Mouse (Mus musculus) heart, embryonic 14.5 days (tissue): Measurements from ENCODE around the gene Adat1. TPM values are rescaled to one million over a fixed set of nuclear protein-coding genes. Genes with fewer than 3 reads are reported as not detected.
"Not testable (repeated sequence)": the region's sequence is repeated elsewhere in the genome, so short reads cannot be mapped to it uniquely, and the experiment has no call there.

Experiments used
- ATAC-seq: fragments of 200-750 bp; cut with Nextera tagmentation; 2 replicates; pipeline ENCODE4 v1.8.0; 2017; ENCODE audit warnings: low read depth, moderate TSS enrichment; ENCODE audit not compliant: insufficient number of reproducible peaks, insufficient read depth, low FRiP score
- H3K27ac ChIP-seq, 2 experiments: fragments of 200-500 bp in 1 of 2; fragments of 300-500 bp in 1 of 2; sonication (generic) in 1 of 2; replicated peaks in 1 of 2; 2 replicates each; pipeline ENCODE4 v1.5.1; 2012 to 2014; ENCODE audit warnings: low read depth in 2 of 2, low read length in 2 of 2, control low read depth in 1 of 2, mild to moderate bottlenecking in 1 of 2, mixed read lengths in 1 of 2; ENCODE audit not compliant: control insufficient read depth in 1 of 2, insufficient read depth in 1 of 2
- H3K27me3 ChIP-seq: fragments of 300-500 bp; sonication (generic); 2 replicates; pipeline ENCODE4 v1.6.1; 2014; ENCODE audit warnings: mild to moderate bottlenecking, low read length, control low read depth; ENCODE audit not compliant: control insufficient read depth, insufficient read depth
- H3K36me3 ChIP-seq: fragments of 300-500 bp; sonication (generic); 2 replicates; pipeline ENCODE4 v1.6.1; 2014; ENCODE audit warnings: mild to moderate bottlenecking, control low read depth, low read length, mixed read lengths; ENCODE audit not compliant: control insufficient read depth, insufficient read depth
- H3K4me1 ChIP-seq, 2 experiments: fragments of 200-500 bp in 1 of 2; fragments of 300-500 bp in 1 of 2; sonication (generic) in 1 of 2; 2 replicates each; pipeline ENCODE4 v1.6.1; 2012 to 2014; ENCODE audit warnings: low read length in 2 of 2, control low read depth in 1 of 2, mixed read lengths in 1 of 2; ENCODE audit not compliant: control insufficient read depth in 2 of 2, insufficient read depth in 2 of 2
- H3K4me2 ChIP-seq: fragments of 300-500 bp; sonication (generic); 2 replicates; pipeline ENCODE4 v1.6.1; 2014; ENCODE audit warnings: mild to moderate bottlenecking, low read length
- H3K4me3 ChIP-seq, 2 experiments: fragments of 200-500 bp in 1 of 2; fragments of 300-500 bp in 1 of 2; sonication (generic) in 1 of 2; 2 replicates each; pipeline ENCODE4 v1.5.1; 2012 to 2014; ENCODE audit warnings: low read length in 2 of 2, mild to moderate bottlenecking in 2 of 2, control low read depth in 1 of 2, low read depth in 1 of 2, moderate library complexity in 1 of 2; ENCODE audit not compliant: control insufficient read depth in 1 of 2, insufficient read depth in 1 of 2
- H3K9ac ChIP-seq: fragments of 300-500 bp; sonication (generic); 2 replicates; pipeline ENCODE4 v1.6.1; 2014; ENCODE audit warnings: mild to moderate bottlenecking, low read length
- H3K9me3 ChIP-seq: fragments of 300-500 bp; sonication (generic); 2 replicates; pipeline ENCODE4 v1.6.1; 2016; ENCODE audit warnings: low read length, control low read depth; ENCODE audit not compliant: control insufficient read depth
- WGBS: fragments of 180-500 bp; shearing (Covaris S2); extraction: QIAGEN DNeasy Blood & Tissue Kit; methylation state at CpG from one replicate; pipeline ENCODE4 v1.1.7; 2014; 5-methylcytosine and 5-hydroxymethylcytosine counted together
- polyA plus RNA-seq: library from polyadenylated mRNA; unstranded; fragments of >200 nt; fragmentation: Nextera tagmentation; extraction: Ambion mirVana; gene quantifications from 2 replicates; pipeline ENCODE4 v1.2.1, GENCODE M21; 2014

Adat1 gene
- polyA plus RNA-seq, 1 experiment from 2014 or later: 5.2 TPM

DNA sequence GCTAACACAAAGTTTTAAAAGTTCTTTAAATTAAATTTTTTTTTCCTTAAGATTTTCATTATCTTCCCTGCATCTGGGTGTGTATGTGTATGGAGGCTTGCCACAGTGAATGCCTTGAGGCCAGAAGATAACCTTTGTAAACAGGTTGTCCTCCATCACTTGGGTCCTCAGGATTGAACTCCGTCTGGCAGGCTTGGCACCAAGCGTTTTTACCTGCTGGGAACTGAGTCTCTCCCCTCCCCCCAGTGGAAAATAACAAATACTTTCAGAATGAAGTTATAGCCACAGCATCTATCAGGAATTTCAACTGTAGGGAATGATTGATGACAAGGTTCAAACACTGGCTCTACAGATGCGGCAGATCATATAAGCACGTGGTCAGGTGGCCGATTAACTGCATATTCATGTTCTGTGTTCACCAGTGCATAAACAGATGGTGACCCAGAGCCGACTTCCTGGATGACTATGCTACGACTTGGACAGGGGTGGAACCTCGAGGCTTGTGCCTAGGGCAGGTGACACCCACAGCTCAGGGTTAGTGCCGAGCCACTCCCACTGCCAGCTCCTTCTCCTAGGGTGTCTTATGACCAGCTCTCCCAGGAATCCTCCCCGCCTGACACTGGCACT is 52.5 kb downstream of the Adat1 start:
- 6% methylated on average over 10 of the region's 10 CpGs for WGBS
- H3K36me3 ChIP-seq: peaks cover 18% of the 10 kb centered on the region
- ATAC-seq: peak; percentile 70

DNA sequence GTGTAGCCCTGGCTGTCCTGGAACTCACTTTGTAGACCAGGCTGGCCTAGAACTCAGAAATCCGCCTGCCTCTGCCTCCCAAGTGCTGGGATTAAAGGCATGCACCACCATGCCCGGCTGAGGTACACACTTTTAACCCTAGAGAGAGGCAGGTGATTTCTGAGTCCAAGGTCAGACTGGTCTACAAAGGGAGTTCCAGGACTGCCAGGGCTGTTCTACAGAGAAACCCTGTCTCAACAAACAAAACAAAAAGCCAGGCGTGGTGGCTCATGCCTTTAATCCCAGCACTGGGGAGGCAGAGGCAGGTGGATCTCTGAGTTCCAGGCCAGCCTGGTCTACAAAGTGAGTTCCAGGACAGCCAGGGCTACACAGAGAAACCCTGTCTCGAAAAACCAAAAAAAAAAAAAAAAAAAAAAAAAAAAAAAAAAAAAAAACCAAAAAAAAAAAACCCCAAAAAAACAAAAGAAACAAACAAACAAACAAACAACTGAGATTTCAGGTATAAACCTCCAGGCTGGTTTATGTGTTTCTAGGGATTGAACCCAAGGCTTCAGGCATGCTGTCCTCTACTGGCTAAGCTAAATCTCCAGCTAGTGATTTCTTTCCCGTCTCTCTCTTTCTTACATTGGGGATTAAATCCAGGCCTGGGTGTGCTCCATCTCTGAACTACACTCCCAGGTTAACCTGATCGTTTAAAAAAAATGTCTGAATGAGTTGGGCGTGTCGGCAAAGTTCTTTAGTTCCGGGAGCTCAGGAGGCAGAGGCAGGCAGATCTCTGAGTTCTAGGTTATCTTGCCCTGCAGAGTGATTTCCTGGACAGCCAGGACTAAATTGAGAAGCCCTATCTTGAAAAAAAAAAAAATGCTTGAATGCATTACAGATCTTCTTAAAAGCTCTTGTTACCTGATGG is 53.8 kb downstream of the Adat1 start:
- H3K36me3 ChIP-seq, H3K4me2 ChIP-seq, H3K4me3 ChIP-seq, H3K27me3 ChIP-seq, H3K9ac ChIP-seq, H3K27ac ChIP-seq, H3K9me3 ChIP-seq, ATAC-seq: not testable (repeated sequence)
- H3K4me1 ChIP-seq: peaks cover 7 to 17% of the 10 kb centered on the region in 2 experiments
- WGBS: 87% methylated on average over 8 of the region's 9 CpGs

More for the DNA sequence above, 52.5 kb downstream of the Adat1 start:
- H3K4me2 ChIP-seq: peak overlapping the region; percentile 89
- H3K9ac ChIP-seq: peak overlapping the region; percentile 83
- H3K4me3 ChIP-seq: peak overlapping the region; percentile 54 to 95
- no peaks in the 10 kb centered on the region for H3K27me3 ChIP-seq
- no peaks in the 10 kb centered on the region for H3K9me3 ChIP-seq
- peaks cover 7 to 17% of the 10 kb centered on the region in 2 experiments for H3K4me1 ChIP-seq
- H3K27ac ChIP-seq: peak overlapping the region; percentile 82 to 84

DNA sequence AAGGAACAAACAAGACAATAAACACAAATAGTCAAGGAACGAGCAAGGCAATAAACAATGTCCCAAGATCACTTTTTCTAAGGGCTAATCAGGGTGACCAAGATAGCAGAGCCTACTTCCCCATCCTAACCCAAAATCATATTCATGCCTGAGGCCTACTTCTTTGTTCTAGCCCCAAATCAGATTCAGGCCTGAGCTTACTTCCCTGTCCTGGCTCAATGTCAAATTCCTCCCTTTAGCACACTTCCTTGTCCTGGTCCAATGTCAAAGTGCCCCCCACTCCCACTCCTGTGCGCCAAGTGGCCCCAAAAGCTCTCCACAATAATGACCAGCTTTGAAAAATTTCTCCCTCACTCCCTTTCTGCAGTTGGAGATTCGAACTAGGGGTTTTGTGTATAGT is 54.9 kb downstream of the Adat1 start:
- WGBS: 65% methylated on average over 3 of the region's 3 CpGs
- peaks cover 7 to 22% of the 10 kb centered on the region in 2 experiments for H3K4me1 ChIP-seq
- H3K27me3 ChIP-seq: no peaks in the 10 kb centered on the region
- H3K36me3 ChIP-seq: 0 out of 2 replicates have a peak, but pooled peaks cover 1% of the 10 kb centered on the region
- no peak overlapping the region for H3K9ac ChIP-seq
- H3K4me3 ChIP-seq: no peak overlapping the region
- no peak for ATAC-seq
- no peak overlapping the region for H3K4me2 ChIP-seq
- no peaks in the 10 kb centered on the region for H3K9me3 ChIP-seq
- H3K27ac ChIP-seq: no peak overlapping the region

DNA sequence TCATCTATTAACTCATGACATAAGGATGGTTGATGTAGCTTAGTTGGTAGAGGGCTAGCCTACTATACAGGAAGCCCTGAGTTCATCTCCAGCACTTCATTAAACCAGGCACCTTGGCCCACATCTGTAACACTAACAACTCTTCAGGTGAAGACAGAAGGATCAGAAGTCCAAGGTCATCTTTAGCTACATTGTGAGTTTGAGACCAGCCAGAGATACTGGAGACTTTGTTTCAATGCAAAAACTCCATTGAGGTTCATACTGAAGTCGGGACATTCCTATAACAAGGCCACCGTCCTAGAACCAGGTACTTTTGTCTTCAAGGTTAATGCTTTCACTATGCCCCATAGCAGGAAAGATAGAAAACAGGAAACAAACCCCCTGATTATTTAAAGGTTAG is 57.9 kb downstream of the Adat1 start:
- Histone ChIP-seq H3K4me2 (peak overlapping the region; percentile 98), H3K27ac (no peak overlapping the region), H3K27me3 (no peaks in the 10 kb centered on the region), H3K4me3 (no peak overlapping the region), H3K9ac (no peak overlapping the region), H3K4me1 (peaks cover 0 to 5% of the 10 kb centered on the region in 2 experiments; a peak in 2 of 4 replicates), H3K9me3 (no peaks in the 10 kb centered on the region), H3K36me3 (no peaks in the 10 kb centered on the region)
- WGBS: 83% methylated on average over 2 of the region's 2 CpGs
- no peak for ATAC-seq

DNA sequence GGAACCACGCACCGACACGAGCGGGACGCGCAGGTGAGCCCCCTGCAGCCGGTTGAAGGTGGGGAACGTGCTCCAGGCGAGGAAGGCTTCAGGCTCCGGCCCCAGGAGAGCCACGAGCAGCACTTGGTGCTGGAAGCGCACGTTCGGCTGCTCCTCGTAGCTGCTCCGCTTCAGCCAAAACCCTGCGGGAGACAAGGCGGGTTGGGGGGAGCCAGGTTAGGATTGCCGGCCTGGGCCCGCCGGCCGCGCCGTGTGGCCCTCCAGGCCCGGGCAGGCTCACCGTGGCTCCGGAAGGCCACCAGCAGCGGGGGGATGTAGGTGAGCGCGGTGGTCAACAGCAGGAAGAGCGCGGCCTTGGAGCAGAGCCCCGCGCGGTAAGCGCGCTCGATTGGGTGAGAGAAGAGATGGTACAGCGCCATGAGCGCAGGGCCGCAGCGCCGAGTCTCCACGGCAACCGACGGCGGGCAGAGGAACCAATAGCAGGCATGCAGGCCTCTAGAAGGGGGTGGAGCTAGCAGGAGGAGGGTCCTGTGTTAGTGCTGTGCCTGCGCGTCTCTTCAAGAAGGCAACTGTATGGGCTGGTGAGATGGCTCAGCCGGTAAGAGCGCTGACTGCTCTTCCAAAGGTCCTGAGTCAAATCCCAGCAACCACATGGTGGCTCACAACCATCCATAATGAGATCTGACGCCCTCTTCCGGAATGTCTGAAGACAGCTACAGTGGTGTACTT is 58.6 kb downstream of the Adat1 start, which contains the start of gene Tmem231:
Tmem231 (minus strand) TSS at position 534 of the 729 bp plus-strand sequence.
- WGBS: under 1% methylated on average over 52 of the region's 53 CpGs
- Histone ChIP-seq H3K4me2 (peak within 1 kb of the TSS; percentile 98), H3K9ac (peak within 1 kb of the TSS; percentile 75), H3K4me3 (peak within 1 kb of the TSS; percentile 69 to 75), H3K27me3 (no peaks in the 10 kb centered on the region), H3K27ac (no peak within 1 kb of the TSS; a peak in 1 of 4 replicates), H3K9me3 (no peaks in the 10 kb centered on the region), H3K4me1 (peaks cover 0 to 5% of the 10 kb centered on the region in 2 experiments; a peak in 2 of 4 replicates), H3K36me3 (no peaks in the 10 kb centered on the region)
- ATAC-seq: peak; percentile 98

DNA sequence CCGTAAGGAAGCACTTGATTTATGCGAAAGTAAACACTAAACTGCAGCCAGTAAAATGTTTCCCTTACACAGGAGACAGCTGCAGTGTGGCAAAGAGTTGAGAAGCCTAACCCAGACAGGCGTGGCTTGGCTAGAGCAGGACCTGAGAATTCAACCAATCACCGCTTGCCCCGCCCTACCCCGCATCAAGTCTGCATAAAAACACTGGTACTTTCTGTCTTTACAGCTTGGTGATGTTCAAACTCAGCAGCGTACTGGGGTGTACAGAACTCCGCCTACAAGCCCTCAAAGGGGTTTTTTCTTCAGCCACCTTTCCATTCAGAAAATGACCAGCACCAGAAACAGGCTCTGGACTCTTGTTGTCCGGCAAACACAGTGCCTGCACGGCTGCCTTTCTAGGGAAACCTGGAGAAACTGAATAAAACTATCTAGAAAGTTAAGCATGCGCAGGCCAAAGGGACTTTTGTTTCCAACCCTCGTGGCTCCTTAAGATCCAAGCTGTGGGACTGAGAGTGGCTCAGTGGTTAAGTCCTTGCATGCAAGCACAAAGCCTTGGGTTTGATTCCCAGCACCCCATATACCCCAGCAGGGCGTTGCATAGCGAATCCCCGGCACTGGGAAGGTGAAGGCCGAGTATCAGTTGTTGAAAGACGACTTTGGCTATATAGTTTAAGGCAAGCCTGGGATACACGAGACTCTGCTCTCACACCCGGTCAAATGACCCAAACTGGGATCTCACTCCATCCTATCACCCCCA is 59.3 kb downstream of the Adat1 start:
- no peaks in the 10 kb centered on the region for H3K36me3 ChIP-seq
- peak overlapping the region; percentile 98 for H3K4me2 ChIP-seq
- H3K4me3 ChIP-seq: peak overlapping the region; percentile 69 to 75
- ATAC-seq: no peak
- H3K27ac ChIP-seq: no peak overlapping the region
- 36% methylated on average over 19 of the region's 19 CpGs for WGBS
- no peaks in the 10 kb centered on the region for H3K9me3 ChIP-seq
- H3K4me1 ChIP-seq: peaks cover 0 to 5% of the 10 kb centered on the region in 2 experiments; a peak in 2 of 4 replicates
- H3K9ac ChIP-seq: peak overlapping the region; percentile 75
- H3K27me3 ChIP-seq: no peaks in the 10 kb centered on the region
